Mouse (Mus musculus): Measurements from ENCODE around the gene Efhd1. TPM values are rescaled to one million over a fixed set of nuclear protein-coding genes. Genes with fewer than 3 reads are reported as not detected.

Gene Efhd1
- polyA plus RNA-seq, 1 experiment from 2014 or later, result 0.08 TPM

- Histone ChIP-seq H3K9ac (no peak overlapping the region), H3K27me3 (replicated peaks) (peaks cover 13% of the 10 kb centered on the region), H3K4me2 (replicated peaks) (no peak overlapping the region), H3K36me3 (no peaks in the 10 kb centered on the region), H3K4me3 (replicated peaks) (no peak overlapping the region), H3K4me1 (replicated peaks) (peaks cover 6% of the 10 kb centered on the region), H3K27ac (no peak overlapping the region), H3K9me3 (no peaks in the 10 kb centered on the region)
- WGBS, result 79% methylated on average over 1 of the region's 1 CpGs
- no peak for ATAC-seq
Measured at GRCm38 (mm10) chr1:87271596-87271995, 7.4 kb downstream of the Efhd1 start.

- no peaks in the 10 kb centered on the region for H3K36me3 ChIP-seq
- peaks cover 9% of the 10 kb centered on the region for H3K27me3 ChIP-seq (replicated peaks)
- ATAC-seq, result no peak
- no peak overlapping the region for H3K27ac ChIP-seq
- 57% methylated on average over 3 of the region's 3 CpGs for WGBS
- H3K9ac ChIP-seq, result no peak overlapping the region
- no peak overlapping the region for H3K4me2 ChIP-seq (replicated peaks)
- no peak overlapping the region for H3K4me3 ChIP-seq (replicated peaks)
- H3K4me1 ChIP-seq (replicated peaks), result peaks cover 6% of the 10 kb centered on the region
- no peaks in the 10 kb centered on the region for H3K9me3 ChIP-seq
Measured at GRCm38 (mm10) chr1:87272462-87272861, 8.3 kb downstream of the Efhd1 start.

- Histone ChIP-seq H3K27ac (no peak overlapping the region), H3K27me3 (replicated peaks) (peaks cover 3% of the 10 kb centered on the region), H3K36me3 (no peaks in the 10 kb centered on the region), H3K9me3 (no peaks in the 10 kb centered on the region), H3K9ac (no peak overlapping the region), H3K4me1 (replicated peaks) (peaks cover 6% of the 10 kb centered on the region), H3K4me2 (replicated peaks) (no peak overlapping the region), H3K4me3 (replicated peaks) (no peak overlapping the region)
- ATAC-seq, result no peak
- whole genome bisulfite sequencing, result 61% methylated on average over 3 of the region's 3 CpGs
Measured at GRCm38 (mm10) chr1:87273514-87273942, 9.4 kb downstream of the Efhd1 start.

DNA sequence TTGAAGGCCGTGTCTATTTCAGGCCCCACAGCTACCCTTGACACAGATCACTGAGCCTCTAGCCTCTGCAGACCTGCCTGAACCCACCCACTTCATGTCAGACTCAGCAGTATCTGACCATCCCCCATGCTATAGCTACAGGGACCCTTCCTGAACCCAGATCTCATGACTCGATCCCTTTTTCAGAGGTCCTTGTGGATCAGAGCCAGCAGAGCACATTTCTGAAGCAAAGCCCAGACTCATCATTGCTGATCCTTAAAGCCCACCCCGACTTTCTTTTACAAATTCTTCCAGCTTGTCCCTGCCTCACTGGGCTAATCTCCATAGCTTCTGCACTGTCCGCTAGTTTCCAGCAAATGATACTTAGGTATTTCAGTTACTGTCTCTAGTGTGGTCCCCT is 10.0 kb downstream of the Efhd1 start:
- Histone ChIP-seq H3K36me3 (no peaks in the 10 kb centered on the region), H3K9ac (no peak overlapping the region), H3K27ac (no peak overlapping the region), H3K9me3 (no peaks in the 10 kb centered on the region), H3K4me1 (replicated peaks) (peaks cover 6% of the 10 kb centered on the region), H3K27me3 (replicated peaks) (no peaks in the 10 kb centered on the region), H3K4me2 (replicated peaks) (no peak overlapping the region), H3K4me3 (replicated peaks) (no peak overlapping the region)
- ATAC-seq, result no peak
- 71% methylated on average over 4 of the region's 4 CpGs for WGBS

GRCm38 (mm10) chr1:87275151-87275550 is 11.0 kb downstream of the Efhd1 start:
- Histone ChIP-seq H3K4me3 (replicated peaks) (no peak overlapping the region), H3K27ac (no peak overlapping the region), H3K4me1 (replicated peaks) (peaks cover 6% of the 10 kb centered on the region), H3K27me3 (replicated peaks) (no peaks in the 10 kb centered on the region), H3K9ac (no peak overlapping the region), H3K9me3 (no peaks in the 10 kb centered on the region), H3K36me3 (no peaks in the 10 kb centered on the region), H3K4me2 (replicated peaks) (no peak overlapping the region)
- 91% methylated on average over 12 of the region's 12 CpGs for WGBS
- no peak for ATAC-seq

GRCm38 (mm10) chr1:87276056-87276455 is 11.9 kb downstream of the Efhd1 start:
- Histone ChIP-seq H3K27me3 (replicated peaks) (no peaks in the 10 kb centered on the region), H3K27ac (no peak overlapping the region), H3K36me3 (no peaks in the 10 kb centered on the region), H3K4me3 (replicated peaks) (no peak overlapping the region), H3K4me2 (replicated peaks) (no peak overlapping the region), H3K4me1 (replicated peaks) (peaks cover 1% of the 10 kb centered on the region; the same call in 1 of the 2 replicates), H3K9ac (no peak overlapping the region), H3K9me3 (no peaks in the 10 kb centered on the region)
- 67% methylated on average over 2 of the region's 2 CpGs for WGBS
- no peak for ATAC-seq

- no peak overlapping the region for H3K4me3 ChIP-seq (replicated peaks)
- WGBS, result 72% methylated on average over 5 of the region's 5 CpGs
- H3K27me3 ChIP-seq (replicated peaks), result no peaks in the 10 kb centered on the region
- no peak overlapping the region for H3K4me2 ChIP-seq (replicated peaks)
- no peaks in the 10 kb centered on the region for H3K4me1 ChIP-seq (replicated peaks)
- no peak overlapping the region for H3K27ac ChIP-seq
- H3K9me3 ChIP-seq, result no peaks in the 10 kb centered on the region
- H3K9ac ChIP-seq, result no peak overlapping the region
- H3K36me3 ChIP-seq, result no peaks in the 10 kb centered on the region
- ATAC-seq, result no peak
Measured at GRCm38 (mm10) chr1:87280281-87280680, 16.1 kb downstream of the Efhd1 start.

GRCm38 (mm10) chr1:87281599-87282412 is 17.6 kb downstream of the Efhd1 start:
- H3K27me3 ChIP-seq (replicated peaks), result no peaks in the 10 kb centered on the region
- ATAC-seq, result no peak
- WGBS, result 37% methylated on average over 20 of the region's 20 CpGs
- H3K9me3 ChIP-seq, result no peaks in the 10 kb centered on the region
- H3K4me2 ChIP-seq (replicated peaks), result peak overlapping the region; percentile 22; the same call in 1 of the 2 replicates
- H3K9ac ChIP-seq, result no peak overlapping the region
- H3K27ac ChIP-seq, result no peak overlapping the region
- no peaks in the 10 kb centered on the region for H3K4me1 ChIP-seq (replicated peaks)
- no peaks in the 10 kb centered on the region for H3K36me3 ChIP-seq
- H3K4me3 ChIP-seq (replicated peaks), result no peak overlapping the region

DNA sequence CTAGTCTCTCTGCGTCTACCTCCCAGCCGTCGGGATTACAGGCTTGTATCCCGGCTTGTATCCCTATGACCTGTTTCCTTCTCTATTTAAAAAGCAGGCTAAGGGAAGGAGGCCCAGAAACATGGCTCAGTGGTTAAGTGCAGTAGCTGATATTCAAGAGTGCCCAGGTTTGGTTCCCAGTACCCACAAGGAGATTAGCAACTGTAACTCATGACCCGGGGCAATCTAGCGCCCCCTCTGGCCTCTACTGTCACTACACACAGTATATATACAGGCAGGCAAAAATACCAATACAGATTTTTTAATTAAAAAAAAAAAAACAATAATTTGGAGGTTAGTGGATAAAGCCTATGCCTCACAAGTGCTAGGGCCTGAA is 18.2 kb downstream of the Efhd1 start:
- Histone ChIP-seq H3K4me3 (replicated peaks) (no peak overlapping the region), H3K36me3 (no peaks in the 10 kb centered on the region), H3K27ac (no peak overlapping the region), H3K4me2 (replicated peaks) (no peak overlapping the region), H3K9me3 (no peaks in the 10 kb centered on the region), H3K4me1 (replicated peaks) (no peaks in the 10 kb centered on the region), H3K9ac (no peak overlapping the region), H3K27me3 (replicated peaks) (no peaks in the 10 kb centered on the region)
- WGBS, result 66% methylated on average over 6 of the region's 6 CpGs
- no peak for ATAC-seq

DNA sequence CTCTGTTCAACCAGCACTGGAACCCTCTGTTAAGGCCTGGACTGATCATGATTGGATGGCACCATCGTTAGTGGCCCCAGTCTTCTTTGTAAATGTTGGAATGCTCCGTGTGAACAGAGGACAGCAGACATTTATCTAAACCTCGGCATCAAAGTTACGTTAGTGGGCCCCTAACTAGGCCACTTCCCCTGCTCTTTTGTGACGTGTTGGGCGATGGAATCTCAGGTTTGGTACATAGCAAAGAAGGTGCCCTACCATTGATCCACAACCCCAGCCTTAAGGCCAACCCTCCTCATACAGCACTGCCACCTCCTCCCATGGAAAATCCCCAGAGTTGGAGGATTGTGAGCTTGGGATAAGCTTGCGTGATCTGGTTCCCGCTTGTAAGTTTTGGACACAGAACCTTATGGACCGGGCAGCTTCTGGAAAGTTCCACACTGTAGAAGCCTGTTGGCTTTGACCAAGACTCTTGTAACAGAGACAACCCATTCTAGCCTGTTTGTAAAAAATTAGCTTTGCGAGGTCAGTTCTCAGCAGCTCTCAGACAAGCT is 19.3 kb downstream of the Efhd1 start:
- 80% methylated on average over 10 of the region's 10 CpGs for WGBS
- ATAC-seq, result no peak
- Histone ChIP-seq H3K9me3 (no peaks in the 10 kb centered on the region), H3K27ac (no peak overlapping the region), H3K4me2 (replicated peaks) (no peak overlapping the region), H3K4me1 (replicated peaks) (no peaks in the 10 kb centered on the region), H3K9ac (no peak overlapping the region), H3K4me3 (replicated peaks) (no peak overlapping the region), H3K27me3 (replicated peaks) (no peaks in the 10 kb centered on the region), H3K36me3 (no peaks in the 10 kb centered on the region)

- no peak overlapping the region for H3K4me3 ChIP-seq (replicated peaks)
- H3K4me2 ChIP-seq (replicated peaks), result no peak overlapping the region
- H3K36me3 ChIP-seq, result no peaks in the 10 kb centered on the region
- WGBS, result 76% methylated on average over 2 of the region's 2 CpGs
- no peaks in the 10 kb centered on the region for H3K27me3 ChIP-seq (replicated peaks)
- H3K9me3 ChIP-seq, result no peaks in the 10 kb centered on the region
- H3K9ac ChIP-seq, result no peak overlapping the region
- H3K27ac ChIP-seq, result no peak overlapping the region
- no peaks in the 10 kb centered on the region for H3K4me1 ChIP-seq (replicated peaks)
- ATAC-seq, result no peak
Measured at GRCm38 (mm10) chr1:87287105-87287504, 22.9 kb downstream of the Efhd1 start.

- ATAC-seq, result no peak
- Histone ChIP-seq H3K4me3 (replicated peaks) (no peak overlapping the region), H3K36me3 (no peaks in the 10 kb centered on the region), H3K27me3 (replicated peaks) (no peaks in the 10 kb centered on the region), H3K4me2 (replicated peaks) (no peak overlapping the region), H3K9ac (no peak overlapping the region), H3K9me3 (no peaks in the 10 kb centered on the region), H3K27ac (no peak overlapping the region), H3K4me1 (replicated peaks) (0 out of 2 replicates have a peak, but pooled peaks cover 4% of the 10 kb centered on the region)
- 74% methylated on average over 8 of the region's 8 CpGs for WGBS
Measured at GRCm38 (mm10) chr1:87291416-87291815, 27.3 kb downstream of the Efhd1 start.
